ENCODE assay signal across 23 mouse cellular contexts in the genomic region with DNA sequence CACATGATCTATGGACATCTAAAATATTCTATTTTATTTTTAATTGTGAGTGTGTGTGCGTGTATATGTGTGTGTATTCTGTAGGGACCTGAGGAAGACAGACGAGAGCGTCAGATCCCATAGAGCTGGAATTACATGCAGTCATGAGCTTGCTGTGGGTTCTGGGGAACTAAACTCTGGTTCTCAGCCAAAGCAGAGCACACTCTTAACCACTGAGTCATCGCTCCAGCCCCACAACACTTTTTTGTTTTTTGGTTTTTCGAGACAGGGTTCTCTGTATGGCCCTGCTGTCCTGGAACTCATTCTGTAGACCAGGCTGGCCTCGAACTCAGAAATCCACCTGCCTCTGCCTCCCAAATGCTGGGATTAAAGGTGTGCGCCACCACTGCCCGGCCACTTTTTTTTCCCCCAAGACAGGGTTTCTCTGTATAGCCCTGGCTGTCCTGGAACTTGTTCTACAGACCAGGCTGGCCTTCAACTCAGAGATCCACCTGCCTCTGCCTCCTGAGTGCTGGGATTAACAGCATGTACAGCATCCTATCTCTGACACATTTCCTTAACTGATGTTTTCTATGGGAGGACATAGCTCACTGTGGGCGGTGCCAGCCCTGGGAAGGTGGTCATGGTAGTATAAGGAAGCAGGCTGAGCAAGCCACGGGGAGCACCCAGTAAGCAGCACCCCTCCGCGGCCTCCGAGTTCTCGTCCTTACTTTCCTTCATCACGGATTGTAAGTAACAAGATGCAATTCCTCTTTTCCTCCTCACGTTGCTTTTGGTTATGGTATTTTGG.
DNase-seq lines count a peak whose midpoint lies in the region; ATAC-seq and TF ChIP-seq lines count a peak whose summit lies in the region.
"Had no signal": no experiment of that assay in that cellular context is flagged by ENCODE, and none has a peak within 500 bp of the region (broad histone marks: within the 10 kb centered on the region; RNA-seq: fewer than 3 reads in every experiment).

No protein-coding gene starts in this region.

- no peak for DNase-seq in hindbrain, embryonic 10.5 days (ENCODE audit: low spot score)
- DNase-seq in hindbrain, postnatal 0 days (ENCODE audit: low spot score), result no peak
- peak; percentile 87 for DNase-seq in NIH3T3 (ENCODE audit: low read depth)
- no peak for DNase-seq in left cerebral cortex, adult 2 months (ENCODE audit: extremely low spot score in 1 of 2, low spot score in 2 of 2)
- DNase-seq in kidney, adult 9 months, result no peak
- DNase-seq: adrenal gland, postnatal 10 days; cerebellum, adult 11 months; cerebellum, postnatal 14 days; heart, postnatal 10 days; kidney, adult 18-20 months; kidney, postnatal 14 days; lung, adult 18-20 months; lung, postnatal 10 days; thymus, postnatal 14 days had no signal

- H3K4me1 ChIP-seq in hindbrain, embryonic 10.5 days (replicated peaks), result 0 out of 2 replicates have a peak, but pooled peaks cover 4% of the 10 kb centered on the region
- no peaks in the 10 kb centered on the region for H3K4me1 ChIP-seq in hindbrain, postnatal 0 days (ENCODE audit: insufficient read depth, low read length)
- H3K4me1 ChIP-seq in brown adipose tissue, adult 24 weeks (ENCODE audit: control insufficient read depth, insufficient read depth, insufficient read length, low read length), result no peaks in the 10 kb centered on the region
- H3K4me1 ChIP-seq: hindbrain, embryonic 12.5 days; limb, embryonic 13.5 days; midbrain, embryonic 12.5 days had no signal

- ATAC-seq in hindbrain, postnatal 0 days, result no peak
- ATAC-seq in frontal cortex, adult (ENCODE audit: low TSS enrichment), result no peak
- ATAC-seq: activated CD4-positive, CD25-positive, alpha-beta regulatory T cell, adult 4 months; liver, embryonic 12.5 days had no signal

- H3K9ac ChIP-seq in hindbrain, postnatal 0 days (replicated peaks; ENCODE audit: low read length), result no peak overlapping the region
- H3K9ac ChIP-seq: heart, embryonic 12.5 days; hindbrain, embryonic 12.5 days; limb, embryonic 13.5 days; liver, embryonic 12.5 days; midbrain, embryonic 12.5 days had no signal

- H3K79me2 ChIP-seq in myocyte (ENCODE audit: control insufficient read depth, insufficient read depth), result no peaks in the 10 kb centered on the region

- intact Hi-C loops in left cerebral cortex, adult 2 months (cut with DNase I), result no loop called here

- no peaks in the 10 kb centered on the region for H3K27me3 ChIP-seq in hindbrain, embryonic 10.5 days (ENCODE audit: insufficient read depth, poor library complexity, severe bottlenecking)
- H3K27me3 ChIP-seq in hindbrain, postnatal 0 days (ENCODE audit: insufficient read depth, low read length), result no peaks in the 10 kb centered on the region
- no peaks in the 10 kb centered on the region for H3K27me3 ChIP-seq in myocyte (ENCODE audit: control insufficient read depth, insufficient read depth, insufficient read length)
- H3K27me3 ChIP-seq: heart, embryonic 12.5 days; hindbrain, embryonic 12.5 days; limb, embryonic 13.5 days; liver, embryonic 12.5 days; midbrain, embryonic 12.5 days had no signal

- no peak for TF ChIP-seq POLR2A in myocyte (IDR thresholded peaks at IDR 0.05; ENCODE audit: insufficient read length, low read depth)

- H3K4me2 ChIP-seq in hindbrain, postnatal 0 days (ENCODE audit: low read depth, low read length), result no peak overlapping the region
- H3K4me2 ChIP-seq in myocyte (ENCODE audit: low read depth), result peak overlapping the region; percentile 21
- H3K4me2 ChIP-seq: heart, embryonic 12.5 days; hindbrain, embryonic 12.5 days; limb, embryonic 13.5 days; liver, embryonic 12.5 days; midbrain, embryonic 12.5 days had no signal

- 0 out of 2 replicates have a peak overlapping the region, but pooled peaks have one; percentile 12 for H3K27ac ChIP-seq in hindbrain, embryonic 10.5 days
- no peak overlapping the region for H3K27ac ChIP-seq in hindbrain, postnatal 0 days
- peak overlapping the region; percentile 33; the same call in 1 of the 2 replicates for H3K27ac ChIP-seq in brown adipose tissue, adult 24 weeks (replicated peaks; ENCODE audit: low read depth, low read length)
- H3K27ac ChIP-seq in left cerebral cortex, adult 2 months, result no peak overlapping the region
- H3K27ac ChIP-seq: hindbrain, embryonic 12.5 days; limb, embryonic 13.5 days; liver, embryonic 12.5 days; midbrain, embryonic 12.5 days had no signal

- 95% methylated on average over 16 of the region's 16 CpGs for WGBS in hindbrain, embryonic 10.5 days
- 92% methylated on average over 16 of the region's 16 CpGs for WGBS in hindbrain, postnatal 0 days

- TF ChIP-seq CTCF in hindbrain, postnatal 0 days (IDR thresholded peaks at IDR 0.05; ENCODE audit: low read depth), result no peak
- TF ChIP-seq CTCF in left cerebral cortex, adult 2 months (IDR thresholded peaks at IDR 0.05), result no peak

- H3K4me3 ChIP-seq in hindbrain, embryonic 10.5 days, result no peak overlapping the region
- no peak overlapping the region for H3K4me3 ChIP-seq in hindbrain, postnatal 0 days (ENCODE audit: low read length)
- H3K4me3 ChIP-seq in brown adipose tissue, adult 24 weeks (ENCODE audit: insufficient read depth, low read depth, low read length), result no peak overlapping the region
- H3K4me3 ChIP-seq in myocyte, result no peak overlapping the region
- no peak overlapping the region for H3K4me3 ChIP-seq in left cerebral cortex, adult 2 months
- H3K4me3 ChIP-seq: heart, embryonic 12.5 days; hindbrain, embryonic 12.5 days; limb, embryonic 13.5 days; liver, embryonic 12.5 days; midbrain, embryonic 12.5 days had no signal

- H3ac ChIP-seq in myocyte (ENCODE audit: control insufficient read depth, insufficient read length), result no peak overlapping the region

- 0 out of 2 replicates have a peak, but pooled peaks cover 6% of the 10 kb centered on the region for H3K9me3 ChIP-seq in hindbrain, embryonic 10.5 days
- no peaks in the 10 kb centered on the region for H3K9me3 ChIP-seq in hindbrain, postnatal 0 days (ENCODE audit: low read length)
- H3K9me3 ChIP-seq: heart, embryonic 12.5 days; midbrain, embryonic 12.5 days had no signal

- peaks cover 33% of the 10 kb centered on the region for H3K36me3 ChIP-seq in hindbrain, embryonic 10.5 days
- peaks cover 6% of the 10 kb centered on the region; the same call in 1 of the 2 replicates for H3K36me3 ChIP-seq in hindbrain, postnatal 0 days (ENCODE audit: insufficient read depth, low read length)
- peaks cover 5% of the 10 kb centered on the region for H3K36me3 ChIP-seq in myocyte (ENCODE audit: control insufficient read depth, insufficient read depth)

TF ChIP-seq in myocyte, 11 proteins besides CTCF, POLR2A, EP300 and RAD21:
- no peak for TF ChIP-seq CEBPB (IDR thresholded peaks at IDR 0.05; ENCODE audit: insufficient read depth, poor library complexity, severe bottlenecking)
- TF ChIP-seq SRF (IDR thresholded peaks at IDR 0.05; ENCODE audit: control insufficient read depth, insufficient read length, low read depth), result no peak
- no peak for TF ChIP-seq MAX (IDR thresholded peaks at IDR 0.05; ENCODE audit: low read depth)
- no peak for TF ChIP-seq TCF12 (IDR thresholded peaks at IDR 0.05; ENCODE audit: insufficient read depth, poor library complexity, severe bottlenecking)
- TF ChIP-seq USF1 (IDR thresholded peaks at IDR 0.05; ENCODE audit: low read depth), result no peak
- TF ChIP-seq MYOG (IDR thresholded peaks at IDR 0.05; ENCODE audit: control insufficient read depth in 1 of 3, insufficient read depth in 1 of 3, insufficient read length in 2 of 3, low read depth in 2 of 3), result no peak
- no peak for TF ChIP-seq TCF3 (IDR thresholded peaks at IDR 0.05; ENCODE audit: insufficient read length, low read depth)
- TF ChIP-seq REST (IDR thresholded peaks at IDR 0.05; ENCODE audit: insufficient read depth, insufficient read length), result no peak
- TF ChIP-seq E2F4 (IDR thresholded peaks at IDR 0.05; ENCODE audit: insufficient read depth), result no peak
- TF ChIP-seq MYOD1 (IDR thresholded peaks at IDR 0.05; ENCODE audit: control insufficient read depth in 1 of 3, insufficient read length in 2 of 3, low read depth in 2 of 3), result no peak
- no peak for TF ChIP-seq POLR2AphosphoS2 (IDR thresholded peaks at IDR 0.05; ENCODE audit: insufficient read length, low read depth)

Comparison
In these comparisons a context has a peak if more than half of its experiments do, and no peak if none do; other contexts are left out.
1. H3K27ac ChIP-seq: peak in hindbrain, embryonic 10.5 days (single experiment) and brown adipose tissue, adult 24 weeks (single experiment); none in hindbrain, postnatal 0 days (single experiment) and left cerebral cortex, adult 2 months (single experiment).